Mouse (Mus musculus): ENCODE results near the gene Ctse. TPM values are rescaled to one million over a fixed set of nuclear protein-coding genes. Genes with fewer than 3 reads are reported as not detected.

Gene Ctse
- polyA plus RNA-seq, 1 experiment: 0.10 TPM

GRCm38 (mm10) chr1:131702094-131702766 is 64.1 kb downstream of the Ctse start:
- Histone ChIP-seq H3K4me3 (replicated peaks; ENCODE audit: insufficient read depth, low read depth, low read length) (no peak overlapping the region), H3K27ac (ENCODE audit: insufficient read depth, low read length) (no peak overlapping the region), H3K4me1 (ENCODE audit: control insufficient read depth, insufficient read depth, low read length) (no peaks in the 10 kb centered on the region), H3K27me3 (ENCODE audit: control insufficient read depth, insufficient read depth, low read length) (no peaks in the 10 kb centered on the region)
- WGBS: 66% methylated on average over 8 of the region's 8 CpGs
- no peak for DNase-seq
- no peak for TF ChIP-seq POLR2A (IDR thresholded peaks at IDR 0.05; ENCODE audit: borderline replicate concordance, insufficient read depth, low read length)
- TF ChIP-seq CTCF (IDR thresholded peaks at IDR 0.05; ENCODE audit: borderline replicate concordance, insufficient read depth, low read depth, low read length): no peak

- 90% methylated on average over 2 of the region's 2 CpGs for WGBS
- Histone ChIP-seq H3K4me1 (ENCODE audit: control insufficient read depth, insufficient read depth, low read length) (no peaks in the 10 kb centered on the region), H3K27me3 (ENCODE audit: control insufficient read depth, insufficient read depth, low read length) (no peaks in the 10 kb centered on the region), H3K4me3 (replicated peaks; ENCODE audit: insufficient read depth, low read depth, low read length) (no peak overlapping the region), H3K27ac (ENCODE audit: insufficient read depth, low read length) (no peak overlapping the region)
- no peak for TF ChIP-seq CTCF (IDR thresholded peaks at IDR 0.05; ENCODE audit: borderline replicate concordance, insufficient read depth, low read depth, low read length)
- TF ChIP-seq POLR2A (IDR thresholded peaks at IDR 0.05; ENCODE audit: borderline replicate concordance, insufficient read depth, low read length): no peak
- DNase-seq: no peak
Observed at GRCm38 (mm10) chr1:131703482-131703881, 65.4 kb downstream of the Ctse start.

- WGBS: 20% methylated on average over 4 of the region's 4 CpGs
- Histone ChIP-seq H3K27ac (ENCODE audit: insufficient read depth, low read length) (no peak overlapping the region), H3K27me3 (ENCODE audit: control insufficient read depth, insufficient read depth, low read length) (no peaks in the 10 kb centered on the region), H3K4me3 (replicated peaks; ENCODE audit: insufficient read depth, low read depth, low read length) (no peak overlapping the region), H3K4me1 (ENCODE audit: control insufficient read depth, insufficient read depth, low read length) (no peaks in the 10 kb centered on the region)
- DNase-seq: peak; percentile 65 to 72
- TF ChIP-seq CTCF (IDR thresholded peaks at IDR 0.05; ENCODE audit: borderline replicate concordance, insufficient read depth, low read depth, low read length): peak; percentile 92
- TF ChIP-seq POLR2A (IDR thresholded peaks at IDR 0.05; ENCODE audit: borderline replicate concordance, insufficient read depth, low read length): no peak
Observed at GRCm38 (mm10) chr1:131708338-131708737, 70.2 kb downstream of the Ctse start.

GRCm38 (mm10) chr1:131711518-131711917 is 73.4 kb downstream of the Ctse start:
- 41% methylated on average over 10 of the region's 10 CpGs for whole genome bisulfite sequencing
- Histone ChIP-seq H3K4me1 (ENCODE audit: control insufficient read depth, insufficient read depth, low read length) (no peaks in the 10 kb centered on the region), H3K4me3 (replicated peaks; ENCODE audit: insufficient read depth, low read depth, low read length) (no peak overlapping the region), H3K27ac (ENCODE audit: insufficient read depth, low read length) (no peak overlapping the region), H3K27me3 (ENCODE audit: control insufficient read depth, insufficient read depth, low read length) (no peaks in the 10 kb centered on the region)
- TF ChIP-seq POLR2A (IDR thresholded peaks at IDR 0.05; ENCODE audit: borderline replicate concordance, insufficient read depth, low read length) (no peak), CTCF (IDR thresholded peaks at IDR 0.05; ENCODE audit: borderline replicate concordance, insufficient read depth, low read depth, low read length) (no peak)
- DNase-seq: no peak

GRCm38 (mm10) chr1:131712386-131712785 is 74.3 kb downstream of the Ctse start:
- H3K27ac ChIP-seq (ENCODE audit: insufficient read depth, low read length): no peak overlapping the region

GRCm38 (mm10) chr1:131714388-131715337 is 76.6 kb downstream of the Ctse start:
- Histone ChIP-seq H3K27me3 (ENCODE audit: control insufficient read depth, insufficient read depth, low read length) (no peaks in the 10 kb centered on the region), H3K27ac (ENCODE audit: insufficient read depth, low read length) (no peak overlapping the region), H3K4me1 (ENCODE audit: control insufficient read depth, insufficient read depth, low read length) (no peaks in the 10 kb centered on the region), H3K4me3 (replicated peaks; ENCODE audit: insufficient read depth, low read depth, low read length) (no peak overlapping the region)
- peak in 1 of 2 experiments; percentile 11 for DNase-seq
- no peak for TF ChIP-seq POLR2A (IDR thresholded peaks at IDR 0.05; ENCODE audit: borderline replicate concordance, insufficient read depth, low read length)
- no peak for TF ChIP-seq CTCF (IDR thresholded peaks at IDR 0.05; ENCODE audit: borderline replicate concordance, insufficient read depth, low read depth, low read length)
- WGBS: 65% methylated on average over 20 of the region's 20 CpGs

More at GRCm38 (mm10) chr1:131712386-131712785, 74.3 kb downstream of the Ctse start:
- no peak for TF ChIP-seq POLR2A (IDR thresholded peaks at IDR 0.05; ENCODE audit: borderline replicate concordance, insufficient read depth, low read length)
- TF ChIP-seq CTCF (IDR thresholded peaks at IDR 0.05; ENCODE audit: borderline replicate concordance, insufficient read depth, low read depth, low read length): peak; percentile 72
- Histone ChIP-seq H3K4me3 (replicated peaks; ENCODE audit: insufficient read depth, low read depth, low read length) (no peak overlapping the region), H3K27me3 (ENCODE audit: control insufficient read depth, insufficient read depth, low read length) (no peaks in the 10 kb centered on the region), H3K4me1 (ENCODE audit: control insufficient read depth, insufficient read depth, low read length) (no peaks in the 10 kb centered on the region)
- peak; percentile 77 to 79 for DNase-seq
- WGBS: 17% methylated on average over 2 of the region's 2 CpGs

GRCm38 (mm10) chr1:131718952-131719694 is 81.0 kb downstream of the Ctse start:
- no peak overlapping the region for H3K27ac ChIP-seq (ENCODE audit: insufficient read depth, low read length)
- no peaks in the 10 kb centered on the region; the same call in 1 of the 2 replicates for H3K4me1 ChIP-seq (ENCODE audit: control insufficient read depth, insufficient read depth, low read length)
- DNase-seq: no peak
- no peak overlapping the region for H3K4me3 ChIP-seq (replicated peaks; ENCODE audit: insufficient read depth, low read depth, low read length)
- no peaks in the 10 kb centered on the region for H3K27me3 ChIP-seq (ENCODE audit: control insufficient read depth, insufficient read depth, low read length)
- 83% methylated on average over 16 of the region's 16 CpGs for WGBS
- TF ChIP-seq POLR2A (IDR thresholded peaks at IDR 0.05; ENCODE audit: borderline replicate concordance, insufficient read depth, low read length): no peak
- no peak for TF ChIP-seq CTCF (IDR thresholded peaks at IDR 0.05; ENCODE audit: borderline replicate concordance, insufficient read depth, low read depth, low read length)
